13 mouse cellular contexts compared by ENCODE assay signal in genomic region chr13:95657171-95657570, GRCm38 (mm10). TPM values are rescaled to one million over a fixed set of nuclear protein-coding genes. Genes with fewer than 3 reads are reported as not detected.
DNase-seq lines count a peak whose midpoint lies in the region; ATAC-seq and TF ChIP-seq lines count a peak whose summit lies in the region.
"Had no signal": no experiment of that assay in that cellular context is flagged by ENCODE, and none has a peak within 500 bp of the region (broad histone marks: within the 10 kb centered on the region; RNA-seq: fewer than 3 reads in every experiment).

No protein-coding gene starts in this region.

- DNase-seq in heart, adult 2 months: no peak
- DNase-seq in thymus, postnatal 4 days: peak; percentile 8
- no peak for DNase-seq in thymus, postnatal 10 days (ENCODE audit: low spot score in 2 of 2)
- DNase-seq in liver: peak; percentile 68
- DNase-seq in yolk sac, embryonic 10.5 days (ENCODE audit: low spot score): peak; percentile 50
- no peak for DNase-seq in gastrocnemius, postnatal 10 days
- no peak for DNase-seq in spleen, adult 18-20 months
- DNase-seq: cerebellum, postnatal 14 days; gastrocnemius, adult 2 months; lung, adult 18-20 months had no signal

- intact Hi-C loops in heart, adult 2 months (cut with DNase I): no loop called here

- no peak overlapping the region for H3K4me2 ChIP-seq in heart, embryonic 14.5 days (ENCODE audit: low read length)

- peak overlapping the region; percentile 50 to 63 for H3K27ac ChIP-seq in heart, embryonic 14.5 days (replicated peaks in 1 of 2; ENCODE audit: control insufficient read depth in 1 of 2, insufficient read depth in 1 of 2, low read depth in 2 of 2, low read length in 2 of 2)
- H3K27ac ChIP-seq in heart, adult 2 months: no peak overlapping the region
- H3K27ac ChIP-seq: gastrocnemius, adult 2 months had no signal

- H3K79me2 ChIP-seq in heart, adult 2 months (replicated peaks; ENCODE audit: control insufficient read depth, insufficient read depth, low read length): no peaks in the 10 kb centered on the region

- no peak for TF ChIP-seq EP300 in heart, adult 2 months (IDR thresholded peaks at IDR 0.05; ENCODE audit: insufficient read depth, low read depth, low read length)

- H3K27me3 ChIP-seq in heart, embryonic 14.5 days (ENCODE audit: control insufficient read depth, insufficient read depth, low read length): no peaks in the 10 kb centered on the region
- H3K27me3 ChIP-seq in heart, adult 2 months (ENCODE audit: control insufficient read depth, insufficient read depth, low read length): no peaks in the 10 kb centered on the region

- peak; percentile 40; the same call in 1 of the 2 replicates for ATAC-seq in heart, embryonic 14.5 days (ENCODE audit: insufficient number of reproducible peaks, insufficient read depth, low FRiP score, low read depth)
- ATAC-seq: inflammation-experienced regulatory T-cells, adult 6 months had no signal

- H3K36me3 ChIP-seq in heart, embryonic 14.5 days (ENCODE audit: control insufficient read depth, insufficient read depth, low read length): peaks cover 4% of the 10 kb centered on the region; the same call in 1 of the 2 replicates
- H3K36me3 ChIP-seq in heart, adult 2 months (ENCODE audit: control insufficient read depth, insufficient read depth, low read length): no peaks in the 10 kb centered on the region

- no peak for TF ChIP-seq CTCF in heart, adult 2 months (IDR thresholded peaks at IDR 0.05)

- WGBS in heart, embryonic 14.5 days: 28% methylated on average over 9 of the region's 9 CpGs
- WGBS in heart, adult 2 months: 38% methylated on average over 9 of the region's 9 CpGs

- H3K9ac ChIP-seq in heart, embryonic 14.5 days (ENCODE audit: low read length): no peak overlapping the region
- H3K9ac ChIP-seq in heart, adult 2 months (ENCODE audit: low read depth, low read length): no peak overlapping the region

- TF ChIP-seq POLR2A in heart, adult 2 months (IDR thresholded peaks at IDR 0.05; ENCODE audit: insufficient read depth, low read depth, low read length): no peak

- peaks cover 12 to 15% of the 10 kb centered on the region in 2 experiments for H3K4me1 ChIP-seq in heart, embryonic 14.5 days (ENCODE audit: control insufficient read depth in 2 of 2, insufficient read depth in 2 of 2, low read length in 2 of 2)
- H3K4me1 ChIP-seq in heart, adult 2 months (ENCODE audit: control insufficient read depth, insufficient read depth, low read length): peaks cover 6% of the 10 kb centered on the region

- H3K4me3 ChIP-seq in heart, embryonic 14.5 days (ENCODE audit: control insufficient read depth in 1 of 2, insufficient read depth in 1 of 2, low read depth in 1 of 2, low read length in 2 of 2): no peak overlapping the region
- H3K4me3 ChIP-seq in heart, adult 2 months: no peak overlapping the region
- H3K4me3 ChIP-seq: erythroblast, embryonic 14.5 days; gastrocnemius, adult 2 months had no signal

- no peaks in the 10 kb centered on the region for H3K9me3 ChIP-seq in heart, embryonic 14.5 days (ENCODE audit: control insufficient read depth, low read length)

RNA-seq across cellular contexts. Expression of gene F2r, which starts 38.9 kb away (rescaled TPM):
- 128 and 133 TPM in 2 replicates for polyA plus RNA-seq in heart, embryonic 14.5 days (2014; fragmentation: Nextera tagmentation; extraction: Ambion mirVana)
- total RNA-seq in heart, adult 2 months (2021): 10 to 100 TPM; 23.6 to 23.8 TPM
- polyA plus RNA-seq in heart, adult 2 months (2012; rRNA removed): 19.3 and 20.4 TPM in 2 replicates
- total RNA-seq in gastrocnemius, postnatal 10 days (2021): 10 to 100 TPM; 16.7 to 20.5 TPM

RNA-seq across cellular contexts. Expression of gene F2rl2, which starts 39.5 kb away (rescaled TPM):
- polyA plus RNA-seq in heart, embryonic 14.5 days (2014; fragmentation: Nextera tagmentation; extraction: Ambion mirVana): 0.35 and 0.54 TPM in 2 replicates
- total RNA-seq in heart, adult 2 months (2021): under 1 TPM in 1 of 2 experiments, not detected in 1; 0.68 TPM
- 0.29 and 0.82 TPM in 2 replicates for polyA plus RNA-seq in heart, adult 2 months (2012; rRNA removed)
- total RNA-seq in gastrocnemius, postnatal 10 days (2021): under 1 TPM in 1 of 2 experiments, not detected in 1; 0.16 TPM
- total RNA-seq: gastrocnemius, adult 2 months had no signal
- polyA plus RNA-seq: erythroblast, embryonic 14.5 days had no signal

Comparison
In these comparisons a context has a peak if more than half of its experiments do, and no peak if none do; other contexts are left out.
1. DNase-seq: peak in thymus, postnatal 4 days (single experiment), liver (single experiment) and yolk sac, embryonic 10.5 days (single experiment); none in heart, adult 2 months (0 of 2), thymus, postnatal 10 days (0 of 2), gastrocnemius, postnatal 10 days (single experiment) and spleen, adult 18-20 months (0 of 2).